Mouse (Mus musculus) olfactory bulb, adult 2 months (tissue): ENCODE results near the gene Ptprc.

ENCODE experiments used
- CTCF ChIP-seq: fragments of 200-500 bp; IDR thresholded peaks from 2 replicates; pipeline ENCODE4 v1.5.1; 2012; ENCODE audit warnings: low read depth, mild to moderate bottlenecking, low read length, moderate library complexity; ENCODE audit not compliant: insufficient read depth
- POLR2A ChIP-seq: fragments of 200-500 bp; IDR thresholded peaks from 2 replicates; pipeline ENCODE4 v1.6.1; 2012; ENCODE audit warnings: mild to moderate bottlenecking, low read depth, low read length, moderate library complexity; ENCODE audit not compliant: insufficient read depth

DNA sequence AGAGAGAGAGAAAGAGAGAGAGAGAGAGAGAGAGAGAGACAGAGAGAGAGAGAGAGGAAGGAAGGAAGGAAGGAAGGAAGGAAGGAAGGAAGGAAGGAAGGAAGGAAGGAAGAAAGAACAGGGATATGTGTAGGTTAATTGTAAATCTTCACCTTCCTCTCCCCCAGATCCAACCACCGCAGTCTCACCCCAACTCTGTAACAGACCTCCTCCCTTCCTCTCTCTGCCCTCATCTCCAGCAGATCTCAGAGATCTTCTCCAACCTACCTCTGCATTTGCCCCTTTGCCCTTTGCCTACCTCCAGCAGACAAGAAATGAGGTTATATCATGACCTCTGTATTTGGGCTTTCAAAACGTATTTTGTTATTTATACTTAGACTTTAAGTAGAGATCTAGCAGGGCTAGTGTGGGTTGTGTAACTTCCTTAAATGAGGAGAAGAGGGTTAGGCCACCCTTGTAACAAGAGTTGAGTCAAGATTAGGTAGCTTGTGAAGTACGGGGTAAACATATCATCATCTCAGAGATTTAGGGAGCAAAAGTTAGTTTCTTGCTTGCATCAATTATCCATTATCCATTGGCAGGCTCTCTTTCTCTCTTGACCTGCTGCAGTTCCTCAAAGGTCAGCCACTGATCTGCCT is 35.0 kb upstream of the Ptprc start:
- TF ChIP-seq POLR2A, result no peak
- TF ChIP-seq CTCF, result no peak
